Mouse (Mus musculus): Measurements from ENCODE around the gene Ston2.

Ston2 gene

DNA sequence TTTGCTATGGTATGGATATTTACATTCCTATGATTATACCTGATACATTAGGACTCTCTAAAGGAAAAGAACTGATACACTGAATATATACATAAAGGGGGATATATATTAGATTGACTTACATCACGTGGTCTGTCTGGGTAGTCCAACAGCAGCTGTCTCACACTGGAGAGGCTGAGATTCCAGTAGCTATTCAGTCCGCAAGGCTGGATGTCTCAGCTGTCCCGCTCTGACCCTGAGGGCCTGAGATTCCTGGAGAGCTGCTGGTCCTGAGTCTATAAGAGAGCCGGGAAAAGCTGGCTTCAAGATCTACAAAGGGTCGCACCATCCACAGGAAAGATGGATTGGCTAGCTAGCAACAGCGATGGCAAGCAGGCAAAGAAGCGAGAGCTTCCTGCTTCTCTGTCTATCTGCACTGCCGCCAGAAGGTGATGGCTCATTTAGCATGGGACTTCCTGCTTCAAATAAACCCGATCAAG lies at the start of gene Ston2:
TSS of gene Ston2 (minus strand) at position 429 of the 479 bp plus-strand sequence.
- WGBS, result 91% methylated on average over 9 of the region's 9 CpGs

DNA sequence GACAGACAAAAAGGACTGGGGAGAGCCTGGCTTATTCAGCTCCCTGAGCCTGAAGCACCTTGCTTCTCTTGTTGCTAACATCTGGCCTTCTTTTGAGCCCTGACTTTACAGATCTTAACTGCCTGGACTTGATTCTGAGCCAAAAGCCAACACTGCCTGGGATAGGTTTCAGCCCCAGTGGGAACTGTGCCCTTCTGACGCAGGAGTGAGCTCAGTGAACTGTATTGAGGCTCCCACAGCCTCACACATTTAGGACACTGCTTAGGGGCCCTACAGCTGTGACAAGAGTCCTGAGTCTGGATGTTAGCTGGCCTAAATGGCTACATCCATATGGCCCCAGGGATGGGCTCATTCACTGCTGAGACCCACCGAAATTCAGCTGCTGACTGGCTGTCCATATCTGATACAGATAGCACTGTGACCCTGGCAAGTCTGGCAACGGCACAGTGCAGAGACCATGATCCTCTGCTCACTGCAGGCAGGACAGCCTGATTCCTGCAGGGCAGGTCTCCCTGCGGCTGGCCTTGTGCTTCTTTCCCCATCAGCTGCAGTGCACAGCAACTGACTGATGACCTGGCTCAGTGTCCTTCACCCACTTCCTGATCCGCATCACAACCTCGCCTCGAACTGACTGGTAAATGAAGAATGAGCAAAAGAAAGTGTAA lies 49.3 kb upstream of the Ston2 start:
- WGBS, result 90% methylated on average over 7 of the region's 7 CpGs

DNA sequence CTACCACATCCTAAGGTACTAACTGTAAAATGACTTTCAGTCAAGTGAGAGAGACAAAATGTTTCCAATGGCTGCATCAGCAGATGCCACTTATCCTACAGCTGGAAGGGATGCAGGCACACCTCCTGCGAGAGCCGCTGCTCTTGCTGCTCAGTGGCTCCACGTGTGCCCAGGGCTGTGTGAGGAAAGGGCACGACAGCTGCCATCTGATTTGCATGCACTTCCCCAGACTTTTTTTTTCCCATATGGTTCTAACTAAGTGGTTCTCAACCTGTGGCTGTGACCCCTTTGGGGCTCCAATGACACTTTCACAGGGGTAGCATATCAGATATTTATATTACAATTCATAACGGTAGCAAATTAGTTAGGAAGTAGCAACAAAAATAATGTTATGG lies 45.7 kb upstream of the Ston2 start:
- 73% methylated on average over 5 of the region's 5 CpGs for WGBS

GRCm38 (mm10) chr12:91833237-91833938 lies 45.2 kb upstream of the Ston2 start:
- 94% methylated on average over 3 of the region's 3 CpGs for WGBS

DNA sequence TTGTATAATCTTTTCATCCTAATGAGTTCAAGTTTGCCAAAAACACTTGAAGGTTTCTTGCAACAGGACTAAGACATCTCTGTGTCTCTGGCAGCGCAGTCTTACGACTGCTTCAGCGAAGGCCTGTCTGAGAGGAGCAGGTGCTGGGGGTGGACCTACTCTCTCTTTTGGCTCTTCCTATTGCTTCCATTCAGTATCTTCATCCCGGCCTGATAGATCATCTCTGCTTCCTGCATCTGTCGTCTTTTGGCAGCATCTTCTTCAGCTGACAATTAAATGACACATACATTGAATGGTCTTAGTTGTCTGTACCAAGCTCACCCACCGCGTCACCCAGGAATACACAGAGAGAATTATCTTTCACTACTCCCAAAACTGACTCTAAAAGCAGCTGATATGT lies 43.2 kb upstream of the Ston2 start:
- 70% methylated on average over 7 of the region's 7 CpGs for WGBS

DNA sequence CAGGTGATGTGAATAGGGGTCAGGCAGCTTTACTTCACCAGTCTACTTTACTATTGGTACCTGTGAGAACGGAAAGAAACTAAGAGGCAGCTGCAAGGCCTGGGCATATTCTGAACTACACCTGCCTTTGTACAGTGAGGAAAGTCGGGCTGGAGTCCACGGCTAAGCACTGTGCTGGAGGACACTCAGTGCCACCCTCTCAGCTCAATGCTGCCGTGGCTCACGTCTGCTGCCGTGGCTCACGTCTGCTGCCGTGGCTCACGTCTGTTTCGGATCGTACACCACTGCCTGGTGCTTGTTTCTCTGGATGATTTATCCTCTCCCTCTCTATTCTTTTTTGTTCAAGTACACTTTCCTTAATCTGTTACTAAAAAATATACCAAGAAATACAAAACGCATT lies 32.3 kb upstream of the Ston2 start:
- 92% methylated on average over 12 of the region's 12 CpGs for whole genome bisulfite sequencing

DNA sequence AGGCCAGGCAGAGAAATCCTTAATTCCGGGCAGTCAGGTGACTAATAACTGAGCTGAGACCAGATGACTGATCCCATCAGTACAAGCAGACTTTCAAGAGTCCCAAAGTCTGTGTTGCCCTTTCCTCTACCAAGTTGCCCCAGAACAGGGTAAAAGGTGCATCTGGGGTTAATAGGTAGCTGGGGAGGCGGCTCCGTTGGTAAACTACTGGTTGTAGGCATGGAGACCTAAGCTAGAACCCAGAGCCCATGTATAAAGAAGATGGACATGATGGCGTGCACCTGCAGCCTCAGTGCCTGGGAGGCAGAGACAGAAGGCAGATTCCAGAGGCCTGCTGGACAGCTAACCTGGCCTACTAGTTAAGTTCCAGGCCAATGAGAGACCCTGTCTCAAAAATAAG lies 30.5 kb upstream of the Ston2 start:
- WGBS, result 93% methylated on average over 4 of the region's 4 CpGs

DNA sequence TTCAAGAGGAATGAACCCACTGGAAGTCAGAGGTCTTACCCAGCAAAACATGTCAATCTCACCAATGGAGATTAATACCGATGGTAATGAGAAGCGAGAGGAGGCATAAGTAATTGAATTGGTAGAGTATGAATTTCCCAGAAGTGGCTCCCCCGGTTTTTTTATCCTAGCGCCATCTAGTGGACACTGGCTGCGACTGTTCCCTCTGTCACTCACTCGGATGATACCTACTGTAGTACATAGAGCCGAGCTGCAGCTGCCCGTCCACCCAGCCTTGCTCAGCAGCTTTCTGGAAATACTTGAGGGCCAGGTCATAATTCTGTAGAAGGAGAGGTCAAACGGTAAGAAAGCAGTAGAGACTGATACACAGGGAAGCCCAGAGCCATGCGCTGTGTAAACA lies 27.8 kb upstream of the Ston2 start:
- 27% methylated on average over 10 of the region's 10 CpGs for WGBS

DNA sequence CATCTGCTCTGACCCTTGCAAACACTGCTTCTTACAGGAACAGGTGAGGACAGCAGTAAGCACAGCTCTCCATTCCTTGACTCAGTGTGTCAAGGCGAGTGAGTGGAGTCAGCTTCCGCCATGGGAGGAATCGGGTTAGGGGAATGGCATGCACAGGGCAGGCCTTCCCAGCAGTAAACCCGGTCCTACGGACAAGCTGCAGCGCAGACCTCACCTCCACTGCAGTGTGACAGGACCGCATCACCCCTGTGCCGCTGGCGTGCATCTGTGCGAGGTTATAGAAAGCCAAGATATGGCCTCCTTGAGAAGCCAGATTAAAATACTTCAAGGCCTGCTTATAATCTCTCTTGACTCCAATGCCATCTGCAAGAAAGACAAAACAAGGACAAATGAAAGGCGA lies 27.4 kb upstream of the Ston2 start:
- 94% methylated on average over 11 of the region's 11 CpGs for WGBS

DNA sequence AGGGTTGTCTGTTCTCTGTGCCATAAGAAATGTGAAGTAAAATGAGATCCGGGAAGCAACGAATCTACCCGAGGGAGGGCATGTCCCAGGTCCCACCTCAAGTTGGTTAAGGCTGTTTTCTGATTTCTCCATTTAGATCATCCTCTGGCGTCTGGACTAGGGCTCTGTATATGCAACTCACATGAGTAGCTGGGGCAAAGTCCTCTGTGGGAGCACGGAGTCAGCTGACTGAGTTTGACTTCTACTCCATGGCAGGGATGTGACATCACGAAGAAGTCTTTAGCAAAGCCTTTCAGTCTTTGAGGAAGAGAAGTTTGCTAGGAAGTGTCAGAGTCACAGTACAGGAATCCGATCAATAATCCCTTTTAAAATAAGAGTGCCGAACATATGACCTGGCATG lies 20.7 kb upstream of the Ston2 start:
- WGBS, result 91% methylated on average over 8 of the region's 8 CpGs

DNA sequence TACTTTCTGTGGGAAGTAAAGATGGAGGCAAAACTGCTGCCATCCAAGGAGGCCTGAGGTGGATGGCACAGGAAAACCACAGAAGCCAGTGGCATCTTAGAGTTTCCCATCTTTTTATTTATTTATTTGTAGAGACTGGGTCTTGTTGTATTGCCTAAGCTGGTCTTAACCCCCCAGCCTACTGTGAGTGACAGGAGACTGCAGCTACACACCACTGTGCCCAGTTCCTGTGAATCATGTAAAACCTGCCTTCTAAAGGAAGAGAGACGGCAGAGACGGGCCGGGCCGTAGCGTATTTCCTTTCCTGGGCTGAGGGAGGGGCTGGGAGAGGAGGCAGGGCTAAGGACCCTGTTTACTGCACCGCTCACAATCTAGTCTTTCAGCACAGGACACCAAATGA lies 19.6 kb upstream of the Ston2 start:
- 74% methylated on average over 6 of the region's 6 CpGs for WGBS

DNA sequence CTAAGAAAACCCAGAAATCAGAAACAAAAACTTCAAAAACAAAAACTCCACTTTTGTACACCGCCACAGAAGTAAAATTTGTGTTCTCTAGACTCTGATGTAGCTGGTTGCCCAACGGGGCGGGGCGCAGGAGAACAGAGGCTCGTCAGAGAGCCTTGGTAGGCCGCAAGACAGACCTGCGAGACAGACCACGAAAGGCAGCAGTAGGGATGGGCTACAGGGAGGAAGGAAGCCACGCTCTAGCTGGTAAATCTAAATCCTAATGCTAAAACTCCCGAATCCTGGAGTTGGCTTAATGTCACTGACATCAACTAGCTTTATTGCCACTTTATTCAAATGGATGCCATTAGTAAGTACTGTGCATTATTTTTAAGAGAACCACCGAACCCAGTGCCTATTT lies 18.9 kb upstream of the Ston2 start:
- 92% methylated on average over 11 of the region's 11 CpGs for WGBS

DNA sequence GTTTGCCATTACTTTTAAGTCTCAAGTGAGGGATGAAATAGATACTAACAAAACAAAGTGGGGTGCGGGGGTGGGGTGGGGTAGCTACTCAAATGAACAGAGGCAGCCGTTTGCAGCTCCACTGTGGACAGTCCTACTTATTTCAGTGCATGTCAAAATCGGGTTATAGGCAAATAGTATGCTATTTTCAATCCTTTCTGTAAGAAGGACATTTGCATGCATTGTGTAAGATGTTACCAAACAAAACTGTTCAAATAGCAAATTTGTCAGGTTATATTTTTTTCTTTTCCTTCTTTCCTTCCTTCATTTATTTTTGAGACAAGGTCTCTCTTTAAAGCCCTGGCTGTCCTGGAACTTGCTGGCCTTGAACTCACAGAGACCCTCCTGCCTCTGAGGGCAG lies 16.1 kb upstream of the Ston2 start:
- WGBS, result 62% methylated on average over 3 of the region's 3 CpGs

DNA sequence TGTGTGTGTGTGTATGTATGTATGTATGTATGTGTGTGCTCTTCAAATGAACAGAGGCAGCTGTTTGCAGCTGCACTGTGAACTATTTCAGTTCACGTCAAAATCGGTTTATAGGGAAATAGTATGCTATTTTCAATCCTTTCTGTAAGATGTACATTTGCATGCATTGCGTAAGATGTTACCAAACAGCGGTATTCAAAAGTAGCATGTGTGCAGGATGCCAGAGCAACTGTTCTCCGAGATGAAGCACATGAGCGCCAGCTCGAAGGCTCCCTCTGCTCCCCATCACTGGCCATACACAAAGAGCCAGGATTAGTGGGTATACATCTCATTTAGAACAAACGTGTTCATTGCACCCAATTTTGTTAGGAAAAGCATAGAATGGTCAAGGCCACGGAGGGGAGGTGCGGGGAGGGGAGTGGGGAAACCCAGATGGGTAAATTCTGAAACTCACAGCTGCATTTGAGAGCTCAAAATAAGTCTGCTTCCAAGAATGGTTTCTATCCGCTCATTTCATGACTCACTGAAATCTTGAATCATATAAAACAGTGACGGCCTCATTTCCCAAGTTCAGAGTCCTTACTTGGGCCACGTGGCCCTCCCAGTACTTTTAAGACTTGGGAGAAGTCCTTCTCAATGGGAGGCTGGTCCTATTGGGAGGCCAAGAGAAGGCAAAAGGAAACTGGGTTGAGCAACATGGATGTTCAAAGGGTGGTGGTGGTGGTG lies 15.2 kb upstream of the Ston2 start:
- 43% methylated on average over 13 of the region's 13 CpGs for WGBS

- 78% methylated on average over 12 of the region's 12 CpGs for WGBS
Measured at GRCm38 (mm10) chr12:91802586-91803206, 14.5 kb upstream of the Ston2 start.

DNA sequence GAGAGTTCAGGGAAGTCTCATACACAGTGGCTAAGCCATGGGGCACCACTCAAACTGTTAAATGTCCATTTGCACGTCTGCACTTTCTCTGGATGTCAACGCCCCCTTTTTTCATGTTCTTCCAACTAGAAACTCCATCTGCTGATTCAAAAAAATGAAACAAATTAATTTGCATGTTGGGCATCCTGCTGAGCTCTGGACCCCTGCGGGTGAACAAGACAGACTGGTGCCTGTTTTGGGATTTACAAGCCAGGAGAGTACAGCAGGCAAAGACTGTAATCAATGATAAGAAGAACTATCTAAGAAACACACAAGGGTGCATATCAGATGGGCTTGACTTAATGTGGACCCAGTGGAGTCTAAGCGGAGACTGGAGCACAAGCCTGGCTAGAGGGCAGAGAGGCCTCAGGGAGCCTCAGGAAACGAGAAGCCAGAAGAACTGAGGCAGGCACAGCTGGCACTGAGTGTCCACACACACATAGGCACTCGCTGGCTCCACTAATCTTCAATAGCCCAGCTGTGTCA lies 12.7 kb upstream of the Ston2 start:
- 76% methylated on average over 6 of the region's 6 CpGs for WGBS

DNA sequence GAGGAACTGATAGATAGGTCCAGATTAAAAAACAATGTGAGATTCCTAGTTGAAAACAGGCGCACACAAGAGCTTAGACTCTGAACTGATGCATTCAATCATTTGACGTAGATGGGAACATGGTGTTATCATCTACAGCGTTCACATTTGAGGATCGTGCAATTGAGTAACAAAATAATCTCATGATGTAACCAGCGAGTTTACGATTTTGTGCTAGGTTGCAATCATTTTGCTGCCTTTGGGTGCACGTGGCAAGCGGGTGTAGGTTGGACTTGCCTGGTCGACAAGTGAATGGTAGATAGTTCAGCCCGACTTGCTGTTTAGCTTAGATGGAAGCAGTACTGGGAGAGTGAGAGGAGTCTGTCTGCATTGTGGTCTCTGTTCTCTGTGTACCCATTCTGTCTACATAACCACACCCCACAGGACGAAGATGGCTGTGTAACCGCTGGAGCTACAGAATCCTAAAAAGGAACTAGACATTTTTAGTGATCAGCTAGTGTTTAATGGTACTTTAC lies 11.7 kb upstream of the Ston2 start:
- WGBS, result 72% methylated on average over 12 of the region's 12 CpGs

DNA sequence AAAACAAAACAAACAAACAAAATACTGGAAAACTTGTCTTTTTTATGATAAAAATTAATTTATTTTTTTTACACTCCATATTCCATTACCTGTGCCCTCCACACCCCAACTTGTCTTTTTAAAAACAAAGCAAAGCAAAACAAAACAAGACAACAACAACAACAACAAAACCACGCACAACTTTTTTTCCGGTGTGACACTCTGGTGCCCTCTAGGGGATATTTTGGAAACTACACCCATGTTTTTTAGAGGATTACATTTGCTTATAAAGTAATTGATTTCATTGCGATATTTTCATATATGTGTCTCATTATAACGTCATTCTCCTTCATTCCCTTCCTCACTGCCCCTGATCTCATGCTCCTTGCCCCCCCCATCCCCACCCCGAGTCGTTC lies 11.2 kb upstream of the Ston2 start:
- 16% methylated on average over 6 of the region's 6 CpGs for WGBS

GRCm38 (mm10) chr12:91798720-91799378 lies 10.7 kb upstream of the Ston2 start:
- WGBS, result 73% methylated on average over 6 of the region's 6 CpGs

DNA sequence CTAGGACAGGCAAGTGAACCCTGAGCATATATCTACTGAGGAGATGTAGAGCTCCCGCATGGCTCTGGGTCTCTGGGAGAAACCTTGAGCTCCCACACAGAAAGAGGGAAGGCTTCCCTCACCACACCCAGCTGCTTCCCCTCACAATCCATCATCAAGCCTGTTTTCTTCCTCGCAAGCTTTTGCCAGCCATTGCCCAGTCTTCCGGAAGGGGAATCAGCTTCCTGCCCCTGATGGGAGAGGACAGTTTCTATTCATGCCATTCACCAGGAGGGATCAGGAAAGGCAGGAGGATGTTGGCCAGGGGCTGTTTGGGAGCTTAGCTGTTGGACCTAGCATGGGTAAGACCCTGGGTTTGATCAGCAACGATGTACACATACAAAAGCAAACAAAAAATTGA lies 8.6 kb upstream of the Ston2 start:
- WGBS, result 74% methylated on average over 4 of the region's 4 CpGs

DNA sequence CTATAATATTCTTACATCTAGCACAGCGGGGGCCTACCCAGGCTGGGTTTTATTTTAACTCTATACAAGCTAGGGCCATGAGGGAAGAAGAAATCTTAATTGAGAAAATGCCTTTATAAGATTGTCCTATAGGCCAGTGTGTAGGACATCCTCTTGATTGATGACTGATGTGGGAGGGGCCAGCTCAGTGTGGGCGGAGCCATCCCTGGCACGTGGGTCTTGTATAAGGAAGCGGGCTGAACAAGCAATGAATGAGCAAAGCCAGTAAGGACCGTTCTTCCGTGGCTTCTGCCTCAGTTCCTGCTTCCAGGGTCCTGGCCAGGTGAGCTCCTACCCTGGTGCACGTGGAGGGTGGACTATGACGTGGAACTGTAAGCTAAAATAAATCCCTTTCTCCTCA lies 5.1 kb upstream of the Ston2 start:
- WGBS, result 83% methylated on average over 8 of the region's 8 CpGs

Measured in cerebral cortex, adult 2 months (tissue).